Mouse (Mus musculus) olfactory bulb, adult 2 months (tissue): ENCODE measurements at regions not wholly inside any gene's neighbourhood (a gene's known extent, or its start where the extent isn't known, plus 50 kb on each side); places are given as distances from the start of the nearest gene placed in this dataset.

Experiments
- CTCF ChIP-seq: fragments of 200-500 bp; IDR thresholded peaks from 2 replicates; pipeline ENCODE4 v1.5.1; 2012; ENCODE audit warnings: low read depth, mild to moderate bottlenecking, low read length, moderate library complexity; ENCODE audit not compliant: insufficient read depth
- POLR2A ChIP-seq: fragments of 200-500 bp; IDR thresholded peaks from 2 replicates; pipeline ENCODE4 v1.6.1; 2012; ENCODE audit warnings: mild to moderate bottlenecking, low read depth, low read length, moderate library complexity; ENCODE audit not compliant: insufficient read depth

GRCm38 (mm10) chr10:99609420-99609819, 150.0 kb downstream of the Csl start:
- no peak for TF ChIP-seq POLR2A
- TF ChIP-seq CTCF, result no peak
